Mouse (Mus musculus) heart, postnatal 0 days (tissue): Measurements from ENCODE around the gene Hspg2.

Experiments
- CTCF ChIP-seq: IDR thresholded peaks from 2 replicates; pipeline ENCODE4 v1.5.1; 2016; ENCODE audit warnings: antibody characterized with exemption, control low read depth, low read depth
- EP300 ChIP-seq: IDR thresholded peaks from 2 replicates; pipeline ENCODE4 v1.6.1; 2016; ENCODE audit warnings: antibody characterized with exemption, low read depth

GRCm38 (mm10) chr4:137610256-137610655 is 141.7 kb downstream of the Hspg2 start:
- TF ChIP-seq EP300 (no peak), CTCF (no peak)
